Mouse (Mus musculus) layer of hippocampus, adult 8-10 months (tissue): Measurements from ENCODE around the gene Enox1. TPM values are rescaled to one million over a fixed set of nuclear protein-coding genes. Genes with fewer than 3 reads are reported as not detected.

Experiments used
- DNase-seq, 2 experiments: peaks; one replicate each; pipeline ENCODE4 v3.0.0; 2022; ENCODE audit warnings: low spot score in 2 of 2
- total RNA-seq, 4 experiments: library from RNA; stranded (reverse); gene quantifications; 2 replicates each; pipeline ENCODE4 v1.2.4; 2022

Gene Enox1
- total RNA-seq, 4 experiments from 2014 or later = 52.2 to 66.6 (median 56.4) TPM

- DNase-seq = no peak
These were observed 512.9 kb downstream of the Enox1 start for GRCm38 (mm10) chr14:77669494-77669893.

- DNase-seq = peak; percentile 56 to 69
These were observed 514.4 kb downstream of the Enox1 start for GRCm38 (mm10) chr14:77670945-77671344.

GRCm38 (mm10) chr14:77671961-77672360, 515.4 kb downstream of the Enox1 start:
- DNase-seq = no peak

GRCm38 (mm10) chr14:77673138-77673537, 516.6 kb downstream of the Enox1 start:
- no peak for DNase-seq

- no peak for DNase-seq
These were observed 521.4 kb downstream of the Enox1 start for GRCm38 (mm10) chr14:77677951-77678350.

GRCm38 (mm10) chr14:77679877-77680276, 523.3 kb downstream of the Enox1 start:
- DNase-seq = no peak

GRCm38 (mm10) chr14:77682888-77683555, 526.5 kb downstream of the Enox1 start:
- no peak for DNase-seq

GRCm38 (mm10) chr14:77689816-77690215, 533.3 kb downstream of the Enox1 start:
- DNase-seq = no peak

- no peak for DNase-seq
These were observed 548.4 kb downstream of the Enox1 start for GRCm38 (mm10) chr14:77705006-77705405.

GRCm38 (mm10) chr14:77706511-77707246, 550.1 kb downstream of the Enox1 start:
- no peak for DNase-seq

- DNase-seq = no peak
These were observed 550.7 kb downstream of the Enox1 start for GRCm38 (mm10) chr14:77707279-77707678.

GRCm38 (mm10) chr14:77708354-77709150, 552.0 kb downstream of the Enox1 start:
- no peak for DNase-seq

GRCm38 (mm10) chr14:77714931-77715535, 558.5 kb downstream of the Enox1 start:
- no peak for DNase-seq

GRCm38 (mm10) chr14:77716981-77717380, 560.4 kb downstream of the Enox1 start:
- DNase-seq = no peak

GRCm38 (mm10) chr14:77718814-77719213, 562.3 kb downstream of the Enox1 start:
- DNase-seq = no peak

- no peak for DNase-seq
These were observed 581.5 kb downstream of the Enox1 start for GRCm38 (mm10) chr14:77738056-77738455.

- DNase-seq = peak in 1 of 2 experiments; percentile 26
These were observed 582.3 kb downstream of the Enox1 start for GRCm38 (mm10) chr14:77738751-77739365.

GRCm38 (mm10) chr14:77739376-77739775, 582.8 kb downstream of the Enox1 start:
- no peak for DNase-seq

GRCm38 (mm10) chr14:77744638-77745240, 588.2 kb downstream of the Enox1 start:
- peak; percentile 7 to 16 for DNase-seq

GRCm38 (mm10) chr14:77748920-77749319, 592.4 kb downstream of the Enox1 start:
- no peak for DNase-seq
